Mouse (Mus musculus) liver, adult (tissue): ENCODE data around the gene Kdf1.

Experiments used
- GATA4 ChIP-seq: IDR thresholded peaks from 2 replicates; pipeline ENCODE4 v1.6.1; 2014; ENCODE audit warnings: mild to moderate bottlenecking, low read length; ENCODE audit not compliant: insufficient replicate concordance

Gene Kdf1

DNA sequence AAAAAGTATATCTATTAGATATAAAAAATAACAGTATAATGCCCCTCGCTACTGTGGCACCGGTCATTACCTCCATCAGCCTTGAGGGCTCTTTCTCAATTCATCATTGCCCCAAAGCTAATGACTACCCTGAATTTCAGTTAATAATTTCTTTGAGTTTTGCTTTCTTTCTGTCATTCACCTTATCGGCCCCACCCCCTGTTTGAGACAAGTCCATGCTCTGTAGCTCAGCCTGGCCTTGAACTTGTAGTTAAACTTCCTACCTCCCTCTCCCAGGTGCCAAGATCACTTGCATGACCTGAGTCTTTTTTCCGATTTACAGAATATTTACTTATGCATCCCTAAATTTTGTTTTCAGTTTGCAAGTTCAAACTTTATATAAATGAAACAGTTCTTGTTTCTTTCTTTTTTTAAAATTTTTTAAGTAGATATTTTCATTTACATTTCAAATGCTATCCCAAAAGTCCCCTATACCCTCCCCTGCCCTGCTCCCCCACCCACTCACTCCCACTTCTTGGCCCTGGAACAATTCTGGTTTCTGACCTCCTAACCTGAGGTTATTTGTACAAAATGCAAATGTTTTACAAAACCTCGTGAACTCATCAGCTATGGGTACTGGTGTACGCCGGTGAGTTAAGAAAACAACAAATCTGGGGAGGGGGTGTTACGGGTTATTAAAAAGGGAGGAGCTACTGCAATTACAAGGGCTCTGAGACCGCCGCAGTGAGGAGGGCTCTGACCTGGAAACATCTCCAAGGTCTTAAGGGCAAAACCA, 50.7 kb downstream of the Kdf1 start:
- no peak for TF ChIP-seq GATA4

DNA sequence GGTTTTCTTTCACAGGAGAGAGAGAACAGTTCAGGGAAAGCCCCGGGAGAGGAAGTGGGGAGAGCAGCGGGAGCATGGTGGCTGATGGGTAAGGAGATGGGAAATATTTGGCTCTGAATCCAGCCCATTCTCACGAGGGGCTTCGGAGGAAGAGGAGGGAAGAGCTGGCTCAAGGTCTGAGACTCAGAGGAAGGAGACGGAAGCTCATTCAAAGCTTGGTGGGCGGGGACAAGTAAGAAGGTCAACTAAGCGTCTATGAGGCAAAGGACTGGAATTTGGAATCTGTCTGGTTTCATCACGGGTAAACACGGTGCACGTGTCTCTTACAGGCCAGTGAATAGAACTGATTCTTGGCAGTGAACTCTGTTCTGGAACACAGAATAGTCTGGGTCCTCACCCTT, 51.3 kb downstream of the Kdf1 start:
- TF ChIP-seq GATA4, result no peak

DNA sequence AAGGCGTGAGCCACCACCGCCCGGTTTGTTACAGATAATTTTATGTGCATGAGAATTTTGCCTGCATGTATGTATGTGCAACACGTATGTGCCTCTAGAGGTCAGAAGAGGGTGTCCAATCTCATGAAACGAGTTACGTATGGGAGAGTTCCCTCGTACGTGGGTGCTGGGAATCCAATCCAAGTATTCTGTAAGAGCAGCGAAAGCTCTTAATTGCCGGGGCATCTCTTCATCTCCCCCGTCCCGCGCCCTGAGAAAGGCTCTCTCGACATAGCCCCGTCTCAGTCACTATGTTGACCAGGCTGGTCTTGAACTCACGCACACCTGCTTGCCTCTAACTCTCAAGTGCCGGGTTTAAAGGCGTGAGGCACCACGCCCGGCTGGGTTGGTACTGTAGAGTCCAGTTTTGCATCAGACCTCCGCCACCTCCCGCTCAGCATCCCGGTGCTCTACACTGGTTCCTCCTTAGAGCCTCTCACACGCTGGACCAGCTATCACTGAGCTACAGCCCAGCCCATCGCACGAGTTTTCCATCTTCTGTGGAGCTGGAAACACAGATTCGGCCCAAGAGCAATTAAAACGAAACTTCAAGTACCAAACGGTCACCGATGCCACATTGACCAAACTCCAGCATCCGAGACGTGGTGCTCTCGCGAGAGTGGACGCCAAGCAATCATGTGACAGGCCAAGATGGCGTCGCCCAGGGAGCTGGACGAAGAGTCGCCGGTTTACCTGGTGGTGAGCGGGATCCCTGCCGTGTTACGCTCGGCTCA, 55.5 kb downstream of the Kdf1 start, which contains the start of gene Gpatch3:
Gene Gpatch3 (plus strand): TSS at position 676 of the 773 bp plus-strand sequence.
- no peak for TF ChIP-seq GATA4

DNA sequence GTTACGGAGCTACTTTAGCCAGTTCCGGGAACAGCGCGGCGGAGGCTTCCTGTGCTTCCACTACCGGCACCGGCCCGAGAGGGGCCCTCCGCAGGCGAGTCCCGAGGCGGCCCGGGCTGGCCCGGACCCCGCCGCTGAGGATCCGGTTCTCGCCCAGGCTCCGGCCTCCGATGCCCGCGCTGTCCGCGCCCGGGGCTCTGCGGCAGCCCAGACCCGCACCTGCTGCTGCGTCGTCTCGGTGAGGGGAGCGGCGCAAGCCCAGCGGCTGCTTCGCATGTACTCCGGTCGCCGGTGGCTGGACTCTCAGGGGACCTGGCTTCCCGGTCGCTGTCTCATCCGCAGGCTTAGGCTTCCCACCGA, 56.1 kb downstream of the Kdf1 start:
- TF ChIP-seq GATA4, result no peak

- TF ChIP-seq GATA4, result no peak
These were observed 59.2 kb downstream of the Kdf1 start for GRCm38 (mm10) chr4:133577983-133578382.
